Mouse (Mus musculus) natural killer cell, adult 2 months (primary cell): ENCODE measurements around the gene Rasgef1b.

Source experiments
- DNase-seq, 2 experiments: peaks; one replicate each; pipeline ENCODE4 v3.0.0; 2022; ENCODE audit warnings: low spot score in 2 of 2

Rasgef1b gene

DNA sequence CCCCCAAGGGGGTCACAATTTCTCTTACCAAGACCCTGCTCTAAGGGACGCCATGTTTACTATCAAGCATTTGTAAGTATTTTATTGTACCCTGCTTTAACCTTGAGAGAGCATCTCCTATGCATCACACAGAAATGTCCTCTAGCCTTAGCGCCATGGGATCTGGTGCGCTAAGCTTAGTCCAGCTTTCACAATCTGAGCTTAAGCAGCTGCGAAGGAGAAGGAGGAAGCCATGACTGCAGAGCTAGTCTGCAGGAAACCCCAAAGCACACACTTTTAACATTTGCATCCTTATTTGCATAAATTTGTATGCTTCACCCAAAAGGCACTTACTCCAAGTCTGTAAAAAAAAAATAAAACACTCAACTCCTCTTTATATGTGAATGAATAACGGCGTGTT lies 354.4 kb downstream of the Rasgef1b start:
- peak in 1 of 2 experiments; percentile 37 for DNase-seq

GRCm38 (mm10) chr5:99373570-99374151 lies 355.2 kb downstream of the Rasgef1b start:
- no peak for DNase-seq

- no peak for DNase-seq
These were observed 358.2 kb downstream of the Rasgef1b start for GRCm38 (mm10) chr5:99370636-99371035.

GRCm38 (mm10) chr5:99369256-99369655 lies 359.6 kb downstream of the Rasgef1b start:
- no peak for DNase-seq

- no peak for DNase-seq
These were observed 360.2 kb downstream of the Rasgef1b start for GRCm38 (mm10) chr5:99368615-99369014.

- no peak for DNase-seq
These were observed 368.3 kb downstream of the Rasgef1b start for GRCm38 (mm10) chr5:99360531-99360930.

DNA sequence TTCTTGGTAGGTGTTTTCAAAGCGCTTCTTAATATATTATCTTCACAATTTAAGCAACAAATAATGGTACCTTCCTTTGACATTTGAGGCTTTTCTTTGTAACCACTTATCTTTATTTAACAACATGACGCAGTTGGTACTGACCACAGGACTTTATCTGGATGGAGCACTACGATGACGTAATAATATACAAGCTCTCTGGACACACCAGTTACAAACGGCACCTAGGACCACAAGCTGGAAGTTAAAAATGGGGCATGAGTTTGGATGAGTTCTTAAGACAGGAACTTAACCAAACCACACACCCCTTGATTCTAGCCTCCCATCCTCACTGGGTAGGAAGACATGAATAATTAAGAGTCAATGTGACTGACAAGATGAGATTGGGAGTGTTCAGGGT lies 369.6 kb downstream of the Rasgef1b start:
- DNase-seq: no peak

DNA sequence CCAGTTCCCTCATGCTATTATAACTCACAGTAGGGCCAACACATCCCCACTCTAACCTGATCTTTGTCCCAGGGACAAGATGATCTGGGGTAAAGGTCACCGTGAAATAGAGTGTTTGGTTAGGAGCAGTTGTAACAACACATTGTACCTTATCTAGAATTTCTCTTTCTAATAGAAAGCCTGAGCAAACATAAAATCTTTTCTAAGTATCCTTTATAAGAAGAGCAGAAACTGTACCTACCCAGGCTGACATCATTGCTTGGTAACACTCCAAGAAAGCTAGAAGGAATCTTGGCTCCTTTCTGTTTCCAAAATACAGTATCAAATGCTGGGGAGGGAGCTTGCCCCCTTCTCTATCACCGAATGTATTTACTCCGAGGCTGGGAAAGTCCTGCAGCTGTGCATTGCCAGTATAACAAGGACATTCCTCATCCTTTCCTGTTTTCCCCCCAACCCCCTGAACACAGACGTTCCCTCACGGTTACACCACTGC lies 374.2 kb downstream of the Rasgef1b start:
- DNase-seq: no peak

DNA sequence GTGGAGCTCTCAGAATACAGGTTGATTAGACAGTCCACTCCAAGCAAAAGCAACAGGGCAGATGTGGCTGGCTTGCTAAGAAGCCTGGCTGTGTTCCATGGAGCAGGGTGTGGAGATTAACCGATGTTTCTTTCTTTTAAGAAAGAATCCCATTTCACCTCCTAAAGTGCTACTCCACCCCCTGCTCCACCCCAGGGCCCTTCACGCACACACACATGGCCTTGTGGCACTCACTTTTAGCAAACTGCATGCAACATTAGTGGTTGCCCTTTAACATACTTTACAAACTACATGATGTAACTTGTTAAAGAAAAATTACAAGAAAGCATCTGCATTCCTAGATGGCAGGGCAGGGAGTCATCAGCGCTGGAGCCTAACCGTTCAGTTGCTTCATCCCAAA lies 378.8 kb downstream of the Rasgef1b start:
- DNase-seq: no peak

DNA sequence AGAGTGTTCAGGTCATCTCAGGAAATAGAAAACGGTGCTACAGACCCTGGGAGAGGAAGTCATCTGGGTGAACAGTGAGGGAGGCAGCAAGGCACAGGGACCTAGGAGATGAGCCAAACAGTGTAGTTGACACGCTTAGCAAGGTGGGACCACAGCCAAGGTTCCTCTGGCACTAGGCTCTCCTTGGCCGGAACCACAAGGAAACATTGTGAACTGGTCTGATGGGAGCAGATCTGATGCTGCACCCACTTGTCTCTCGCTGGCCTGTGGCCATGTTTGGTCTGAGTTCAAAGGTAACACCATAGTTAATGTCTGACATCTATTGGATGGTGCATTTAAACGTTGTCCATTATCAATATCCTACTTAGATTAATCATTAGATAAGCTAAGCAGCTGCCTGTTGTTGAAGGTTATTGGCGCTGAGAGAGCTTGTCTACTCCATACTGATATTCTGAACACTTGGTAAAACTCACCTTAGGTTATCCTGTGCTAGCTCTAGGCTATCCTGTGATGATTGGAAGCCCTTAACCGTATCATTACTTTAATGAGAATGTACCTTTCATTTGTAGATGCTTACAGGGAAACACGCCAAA lies 380.5 kb downstream of the Rasgef1b start:
- DNase-seq: no peak

GRCm38 (mm10) chr5:99342527-99342926 lies 386.3 kb downstream of the Rasgef1b start:
- DNase-seq: peak in 1 of 2 experiments; percentile 19

GRCm38 (mm10) chr5:99340311-99340989 lies 388.4 kb downstream of the Rasgef1b start:
- no peak for DNase-seq

GRCm38 (mm10) chr5:99339790-99340189 lies 389.1 kb downstream of the Rasgef1b start:
- no peak for DNase-seq

DNA sequence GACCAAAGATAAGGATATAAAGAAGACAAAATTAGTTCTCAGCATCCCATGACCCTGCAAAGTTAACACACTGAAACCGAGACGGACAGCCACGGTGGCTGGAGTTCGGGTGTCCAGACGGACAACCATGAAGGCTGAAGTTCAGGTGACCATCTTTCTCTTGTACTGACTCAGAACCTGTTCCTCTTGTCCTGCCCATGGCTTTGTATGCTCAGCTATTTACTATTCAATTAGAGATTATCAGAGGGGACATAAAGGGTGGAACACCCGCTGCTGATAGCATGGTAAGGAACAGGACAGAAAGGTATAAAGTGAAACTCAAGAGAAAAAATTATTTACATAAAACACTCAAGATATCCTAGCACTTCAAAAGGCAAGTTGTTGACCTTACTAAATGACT lies 390.0 kb downstream of the Rasgef1b start:
- no peak for DNase-seq

- peak; percentile 47 to 86 for DNase-seq
These were observed 392.4 kb downstream of the Rasgef1b start for GRCm38 (mm10) chr5:99336427-99336826.

DNA sequence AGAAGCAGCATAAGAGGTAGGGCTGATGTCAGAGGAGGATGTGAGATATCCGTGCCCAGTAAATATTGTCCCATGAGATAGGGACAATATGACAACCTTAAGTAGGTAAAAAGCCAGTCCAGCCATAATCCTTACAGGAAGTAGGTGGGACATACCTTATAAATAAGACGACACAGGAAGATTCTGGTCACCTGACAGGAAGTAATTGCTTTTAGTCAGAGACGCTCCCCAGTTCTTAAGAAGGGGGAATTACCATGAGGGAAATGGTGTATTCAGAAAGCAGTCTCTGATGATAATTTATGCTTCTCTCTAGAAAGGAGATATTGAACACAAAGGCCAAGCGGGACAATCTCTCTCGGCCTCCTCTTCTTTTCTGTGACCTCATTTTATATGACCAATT lies 394.8 kb downstream of the Rasgef1b start:
- DNase-seq: no peak

- no peak for DNase-seq
These were observed 396.8 kb downstream of the Rasgef1b start for GRCm38 (mm10) chr5:99332021-99332420.

GRCm38 (mm10) chr5:99329065-99329464 lies 399.8 kb downstream of the Rasgef1b start:
- no peak for DNase-seq

- DNase-seq: no peak
These were observed 401.8 kb downstream of the Rasgef1b start for GRCm38 (mm10) chr5:99327019-99327418.

- DNase-seq: no peak
These were observed 403.6 kb downstream of the Rasgef1b start for GRCm38 (mm10) chr5:99325301-99325700.

DNA sequence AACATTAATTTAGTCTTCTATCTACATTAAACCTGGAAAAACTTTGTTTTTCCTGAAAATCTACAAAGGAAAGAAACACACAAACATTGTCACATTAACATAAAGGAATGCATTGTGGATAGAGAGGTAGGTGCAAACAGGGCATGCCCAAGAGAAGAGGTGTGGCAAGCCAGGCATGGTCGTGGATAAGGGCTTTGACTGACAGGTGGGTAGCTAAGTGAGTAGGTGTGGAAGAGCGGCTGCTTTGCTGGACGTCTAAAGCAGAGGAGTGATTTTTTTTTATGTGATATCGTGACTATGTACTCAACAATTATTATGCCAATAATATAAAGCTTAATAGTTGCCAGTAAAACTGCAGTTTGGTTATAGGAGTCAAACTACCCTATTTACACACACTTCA lies 408.1 kb downstream of the Rasgef1b start:
- no peak for DNase-seq

GRCm38 (mm10) chr5:99297939-99298338 lies 430.9 kb downstream of the Rasgef1b start:
- DNase-seq: no peak

- no peak for DNase-seq
These were observed 432.5 kb downstream of the Rasgef1b start for GRCm38 (mm10) chr5:99296348-99296747.
